Mouse (Mus musculus) bone marrow, adult 2 months (tissue): ENCODE data around the gene Il17ra. TPM values are rescaled to one million over a fixed set of nuclear protein-coding genes. Genes with fewer than 3 reads are reported as not detected.

Source experiments
- H3K27ac ChIP-seq: fragments of 200-500 bp; 2 replicates; pipeline ENCODE4 v1.5.1; 2012; ENCODE audit warnings: low read depth, mild to moderate bottlenecking, control low read depth, inconsistent platforms, low read length; ENCODE audit not compliant: control insufficient read depth, poor library complexity, insufficient read depth
- H3K4me1 ChIP-seq: fragments of 200-500 bp; 2 replicates; pipeline ENCODE4 v1.6.1; 2011; ENCODE audit warnings: low read length; ENCODE audit not compliant: control insufficient read depth, insufficient read depth
- H3K4me3 ChIP-seq: fragments of 200-500 bp; replicated peaks from 2 replicates; pipeline ENCODE3; 2011; ENCODE audit warnings: mild to moderate bottlenecking, low read depth, low read length, control low read depth; ENCODE audit not compliant: control insufficient read depth
- CTCF ChIP-seq: fragments of 200-500 bp; IDR thresholded peaks from 2 replicates; pipeline ENCODE4 v1.5.1; 2011; ENCODE audit warnings: low read length, control low read depth; ENCODE audit not compliant: control insufficient read depth, insufficient read depth
- POLR2A ChIP-seq: fragments of 200-500 bp; IDR thresholded peaks from 2 replicates; pipeline ENCODE4 v1.6.1; 2011; ENCODE audit warnings: low read depth, mild to moderate bottlenecking, control low read depth, low read length, borderline replicate concordance; ENCODE audit not compliant: control insufficient read depth
- WGBS: fragments of 180-500 bp; shearing (Covaris S2); methylation state at CpG from one replicate; pipeline ENCODE4 v1.1.7; 2018; 5-methylcytosine and 5-hydroxymethylcytosine counted together
- polyA plus RNA-seq: library from polyadenylated mRNA; stranded (reverse); fragments of >200 nt; gene quantifications from 2 replicates; pipeline ENCODE4 v1.2.4, GENCODE M21; 2011; ENCODE audit warnings: low replicate concordance; ENCODE audit not compliant: missing spikeins, insufficient read depth, insufficient read length

Gene Il17ra
- 31.9 and 57.8 TPM in 2 replicates for polyA plus RNA-seq

DNA sequence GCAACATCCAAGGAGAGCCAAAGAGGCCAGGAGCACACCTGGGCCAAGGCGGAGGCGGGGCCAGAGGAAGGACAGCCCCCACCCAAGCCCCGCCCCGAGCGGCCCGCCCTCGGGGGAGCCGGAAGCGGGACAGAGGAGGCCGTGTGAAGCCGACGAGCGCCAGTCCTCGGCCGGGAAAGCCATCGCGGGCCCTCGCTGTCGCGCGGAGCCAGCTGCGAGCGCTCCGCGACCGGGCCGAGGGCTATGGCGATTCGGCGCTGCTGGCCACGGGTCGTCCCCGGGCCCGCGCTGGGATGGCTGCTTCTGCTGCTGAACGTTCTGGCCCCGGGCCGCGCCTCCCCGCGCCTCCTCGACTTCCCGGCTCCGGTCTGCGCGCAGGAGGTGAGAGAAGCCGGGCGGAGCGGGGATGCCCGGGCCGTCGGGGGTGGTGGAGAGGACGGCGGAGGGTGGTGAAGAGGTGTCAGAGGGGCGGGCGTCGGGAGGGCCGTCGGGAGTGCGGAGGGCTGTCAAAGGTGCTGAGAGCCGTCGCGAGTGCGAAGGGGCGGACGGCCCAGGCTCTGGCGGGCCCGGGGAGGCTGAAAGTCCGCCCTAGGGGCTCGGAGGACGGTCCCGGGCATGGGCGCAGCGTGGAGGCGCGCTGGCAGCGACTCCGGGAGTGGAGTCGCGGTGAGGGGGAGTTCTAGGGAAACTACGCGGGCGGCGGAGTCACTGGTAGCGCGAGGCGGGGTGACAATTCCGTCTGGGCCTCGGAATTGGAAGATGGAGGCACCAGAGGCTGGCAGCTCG, at the start of gene Il17ra:
Gene Il17ra (plus strand): TSS at position 162 of the 786 bp plus-strand sequence.
- peak within 1 kb of the TSS; percentile 98 for H3K27ac ChIP-seq
- peak within 1 kb of the TSS; percentile 95 for H3K4me3 ChIP-seq
- H3K4me1 ChIP-seq, result peaks cover 6% of the 10 kb centered on the region; the same call in 1 of the 2 replicates
- WGBS, result under 1% methylated on average over 90 of the region's 90 CpGs
- TF ChIP-seq CTCF (no peak), POLR2A (peak; percentile 94; the same call in 1 of the 2 replicates)

DNA sequence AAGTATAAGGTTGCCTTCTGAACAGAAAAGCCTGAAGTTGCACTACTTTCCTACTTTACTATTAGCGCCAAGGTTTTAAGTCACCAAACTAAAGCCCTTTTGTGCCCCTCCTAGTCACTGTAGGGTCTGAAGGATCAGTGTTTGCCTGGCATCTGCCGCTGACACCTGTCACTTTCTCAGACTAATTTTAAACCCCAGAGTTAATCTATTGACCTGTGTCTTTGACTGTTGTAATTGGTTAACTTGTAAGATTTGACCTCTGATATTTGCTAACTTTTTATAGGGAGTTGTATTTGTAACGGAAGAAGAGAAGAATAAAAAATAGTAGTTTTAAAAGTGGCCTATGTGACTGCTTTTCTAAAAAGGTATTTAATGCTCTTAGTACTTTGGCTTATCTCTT, 24.9 kb upstream of the Il17ra start:
- Histone ChIP-seq H3K4me1 (no peaks in the 10 kb centered on the region), H3K27ac (no peak overlapping the region), H3K4me3 (no peak overlapping the region)
- WGBS, result 88% methylated on average over 3 of the region's 3 CpGs
- no peak for TF ChIP-seq POLR2A
- no peak for TF ChIP-seq CTCF

DNA sequence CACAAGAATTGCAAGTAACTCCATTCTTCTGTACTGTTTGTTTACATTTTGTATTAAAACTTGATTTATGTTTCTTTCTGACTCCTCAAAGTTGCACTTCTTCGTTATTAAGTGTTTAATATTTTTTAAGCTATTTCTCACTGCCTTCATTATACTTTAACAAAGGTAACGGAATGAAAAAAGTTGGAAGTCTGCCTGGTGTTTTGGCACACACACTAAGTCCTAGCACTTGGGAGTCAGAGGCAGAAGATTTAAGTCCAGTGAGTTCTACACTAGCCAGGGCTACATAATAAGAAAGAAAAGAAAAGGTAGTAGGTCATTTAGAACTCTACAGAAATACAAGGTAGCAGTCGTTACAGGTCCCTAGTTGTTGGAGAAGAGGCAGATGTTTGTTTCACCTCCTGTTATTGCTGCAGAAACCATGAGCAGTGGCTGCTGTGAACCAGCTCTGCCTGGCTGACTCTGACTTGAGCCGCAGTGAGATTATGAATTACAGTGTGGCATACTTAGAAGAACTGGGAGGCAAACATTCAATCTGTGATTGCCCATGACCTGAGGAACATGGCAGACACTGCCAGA, 20.8 kb upstream of the Il17ra start:
- no peak for TF ChIP-seq CTCF
- no peak for TF ChIP-seq POLR2A
- Histone ChIP-seq H3K4me1 (no peaks in the 10 kb centered on the region), H3K27ac (no peak overlapping the region), H3K4me3 (no peak overlapping the region)
- 83% methylated on average over 4 of the region's 4 CpGs for WGBS

DNA sequence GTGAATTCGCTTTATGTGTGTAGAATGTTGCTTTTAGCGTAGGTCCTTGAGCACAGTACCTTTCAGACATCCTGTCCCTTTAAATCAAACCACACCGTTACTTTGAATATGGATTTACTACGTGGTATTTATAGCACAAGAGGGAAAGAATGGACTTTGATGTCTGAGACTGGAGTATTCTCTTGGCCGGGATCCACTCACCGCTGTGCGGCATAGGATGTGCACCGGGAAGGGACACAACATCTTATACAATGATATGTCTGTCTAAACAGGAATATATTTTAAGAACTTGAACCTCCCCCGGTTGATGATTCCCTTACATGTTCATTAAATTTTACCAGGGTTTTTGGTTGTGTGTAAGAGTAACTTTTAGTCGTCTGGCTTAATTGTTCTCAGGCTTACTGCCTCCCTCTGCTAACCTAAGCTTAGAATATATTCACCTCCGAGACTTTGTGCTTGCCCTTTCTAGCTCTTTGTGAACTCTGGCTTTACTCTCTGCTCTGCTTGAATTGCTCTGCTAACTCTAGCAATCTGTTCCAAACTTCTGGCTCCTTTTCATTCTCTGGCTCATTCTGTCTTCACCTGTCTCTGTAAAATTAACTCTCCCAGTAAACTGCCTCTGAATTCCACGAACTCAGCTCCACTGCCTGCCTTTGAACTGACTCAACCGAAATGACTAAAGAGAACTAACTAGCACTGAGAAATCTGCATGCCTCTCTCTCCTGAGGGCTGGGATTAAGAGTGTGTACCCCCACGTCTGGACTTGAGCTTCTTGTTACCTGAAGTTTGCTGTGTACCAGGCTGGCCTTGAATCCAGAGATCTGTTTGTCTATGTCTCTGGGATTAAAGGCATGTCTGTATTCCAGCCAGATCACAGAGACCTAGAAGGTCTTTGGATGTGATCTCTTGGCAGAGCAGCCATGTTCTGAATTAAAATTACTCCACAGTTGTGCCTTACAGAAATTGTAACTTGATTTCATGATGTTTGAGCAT, 19.4 kb upstream of the Il17ra start:
- WGBS, result 91% methylated on average over 14 of the region's 14 CpGs
- TF ChIP-seq POLR2A, result no peak
- TF ChIP-seq CTCF, result no peak
- Histone ChIP-seq H3K27ac (no peak overlapping the region), H3K4me3 (no peak overlapping the region), H3K4me1 (no peaks in the 10 kb centered on the region)

DNA sequence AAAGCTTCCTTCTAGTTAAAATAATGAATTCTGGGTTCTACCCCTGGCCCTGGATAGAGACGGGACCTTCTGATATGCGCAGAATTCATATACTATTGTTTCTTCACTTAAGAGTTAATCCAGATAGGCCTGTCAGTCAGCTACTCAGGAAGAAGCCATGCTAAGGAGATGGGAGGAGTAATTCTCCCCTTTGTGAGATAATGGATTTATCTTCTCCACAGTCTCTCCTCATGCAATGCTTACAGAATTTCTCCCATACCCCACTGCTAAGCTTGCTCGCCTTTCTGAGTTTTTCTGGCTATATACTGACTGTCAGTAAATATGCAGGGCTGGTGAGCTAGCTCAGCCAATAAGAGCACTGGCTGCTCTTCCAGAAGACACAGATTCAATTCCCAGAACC, 12.8 kb upstream of the Il17ra start:
- no peak overlapping the region for H3K4me3 ChIP-seq
- no peak for TF ChIP-seq CTCF
- TF ChIP-seq POLR2A, result no peak
- 67% methylated on average over 3 of the region's 3 CpGs for WGBS
- peaks cover 10% of the 10 kb centered on the region for H3K4me1 ChIP-seq
- H3K27ac ChIP-seq, result no peak overlapping the region

DNA sequence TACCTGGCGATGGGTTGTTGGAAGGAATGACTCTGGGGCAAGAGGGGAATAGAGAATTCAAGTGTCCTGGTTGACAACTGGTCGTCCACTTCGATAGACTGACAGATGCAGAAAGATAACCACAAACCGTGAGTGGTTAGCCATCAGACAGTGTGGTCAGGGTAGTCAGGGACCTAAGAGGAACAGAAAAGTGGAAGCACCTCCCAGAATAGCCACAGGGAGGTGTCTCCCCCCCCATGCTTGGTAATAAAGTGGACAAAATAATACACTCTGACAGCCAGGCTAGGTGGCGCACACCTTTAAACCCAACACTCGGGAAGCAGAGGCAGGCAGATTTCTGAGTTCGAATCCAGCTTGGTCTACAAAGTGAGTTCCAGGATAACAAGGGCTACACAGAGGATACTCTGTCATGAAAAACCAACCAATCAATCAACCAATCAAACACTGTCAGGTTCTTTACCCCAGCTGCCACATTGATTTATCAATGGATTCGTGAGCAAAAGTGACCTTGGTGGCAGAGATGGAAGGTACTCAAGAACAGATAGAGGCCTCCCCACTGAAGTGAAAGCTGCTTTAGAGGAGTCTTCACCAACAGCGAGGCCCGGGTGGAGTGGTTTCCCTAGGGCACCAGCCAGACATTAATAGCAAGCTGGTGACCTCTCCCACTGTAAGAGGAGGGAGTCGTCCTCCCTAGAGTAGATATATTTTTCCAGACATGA, 10.5 kb upstream of the Il17ra start:
- WGBS, result 23% methylated on average over 11 of the region's 11 CpGs

DNA sequence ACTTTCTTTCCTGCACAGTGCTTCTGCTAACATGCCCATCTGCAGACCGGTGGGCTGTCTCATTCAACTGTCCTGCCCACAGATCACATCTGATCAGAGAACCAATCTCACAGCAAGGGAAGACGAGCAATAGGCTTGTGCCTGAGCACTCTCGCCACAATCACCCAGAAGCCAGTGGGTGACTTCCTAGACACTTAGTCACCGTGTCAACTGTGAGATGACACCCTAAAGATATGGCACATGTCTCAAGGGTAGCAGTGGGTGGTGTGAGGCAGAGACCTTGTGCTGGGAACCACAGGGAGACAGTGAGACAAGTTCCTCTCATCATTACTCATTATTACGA, 10.0 kb upstream of the Il17ra start:
- WGBS, result 15% methylated on average over 5 of the region's 5 CpGs
- no peak overlapping the region for H3K27ac ChIP-seq
- TF ChIP-seq CTCF, result no peak
- TF ChIP-seq POLR2A, result no peak
- no peak overlapping the region for H3K4me3 ChIP-seq
- H3K4me1 ChIP-seq, result peaks cover 10% of the 10 kb centered on the region

More for the DNA sequence above, 10.5 kb upstream of the Il17ra start:
- Histone ChIP-seq H3K4me3 (no peak overlapping the region), H3K27ac (no peak overlapping the region), H3K4me1 (peaks cover 10% of the 10 kb centered on the region)
- TF ChIP-seq POLR2A, result no peak
- peak; percentile 24; the same call in 1 of the 2 replicates for TF ChIP-seq CTCF

DNA sequence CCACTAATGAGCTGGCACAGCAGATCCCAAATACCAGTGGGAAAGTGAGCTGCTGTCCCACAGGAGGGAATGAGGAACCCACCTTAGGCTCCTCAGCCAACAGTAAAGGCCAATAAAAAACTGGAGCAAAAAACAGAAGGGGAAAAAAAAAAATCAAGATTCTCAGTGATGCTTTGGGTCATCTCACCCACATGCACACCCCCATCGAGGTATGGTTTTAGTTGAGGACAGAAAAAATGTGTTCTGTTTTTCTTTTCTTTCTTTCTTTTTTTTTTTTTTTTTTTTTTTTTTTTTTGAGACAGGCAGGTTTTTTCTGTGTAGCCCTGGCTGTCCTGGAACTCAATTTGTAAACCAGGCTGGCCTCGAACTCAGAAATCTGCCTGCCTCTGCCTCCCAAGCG, 9.5 kb upstream of the Il17ra start:
- Histone ChIP-seq H3K4me3 (no peak overlapping the region), H3K4me1 (peaks cover 10% of the 10 kb centered on the region), H3K27ac (no peak overlapping the region)
- TF ChIP-seq CTCF (no peak), POLR2A (no peak)
- 75% methylated on average over 3 of the region's 3 CpGs for WGBS
